Comparison of ENCODE assay signal across 8 mouse cellular contexts in genomic region chr5:31179301-31179765, GRCm38 (mm10). TPM values are rescaled to one million over a fixed set of nuclear protein-coding genes. Genes with fewer than 3 reads are reported as not detected.
DNase-seq lines count a peak whose midpoint lies in the region; ATAC-seq and TF ChIP-seq lines count a peak whose summit lies in the region.

No protein-coding gene starts in this region.

- peak; percentile 34; the same call in 1 of the 2 replicates for ATAC-seq in heart, embryonic 14.5 days (ENCODE audit: insufficient number of reproducible peaks, insufficient read depth, low FRiP score, low read depth)
- ATAC-seq in erythroid progenitor cell, adult 5-6 weeks (replicated peaks; ENCODE audit: low FRiP score, poor library complexity, severe bottlenecking): peak; percentile 58
- ATAC-seq in kidney, embryonic 14.5 days (ENCODE audit: low FRiP score, low TSS enrichment): peak; percentile 78
- ATAC-seq in megakaryocyte-erythroid progenitor cell, adult 5-6 weeks (replicated peaks; ENCODE audit: low FRiP score, low TSS enrichment, poor library complexity, severe bottlenecking): peak; percentile 55

- peak overlapping the region; percentile 79 for H3K9ac ChIP-seq in heart, embryonic 14.5 days (ENCODE audit: low read length)
- H3K9ac ChIP-seq in MEL (ENCODE audit: control insufficient read depth, low read depth, low read length, poor library complexity, severe bottlenecking): peak overlapping the region; percentile 83
- peak overlapping the region; percentile 69 for H3K9ac ChIP-seq in kidney, embryonic 14.5 days (ENCODE audit: low read depth, low read length)

- no peak for TF ChIP-seq EP300 in MEL (IDR thresholded peaks at IDR 0.05; ENCODE audit: low read depth in 1 of 2, low read length in 2 of 2)

- no peaks in the 10 kb centered on the region for H3K9me3 ChIP-seq in heart, embryonic 14.5 days (ENCODE audit: control insufficient read depth, low read length)
- no peaks in the 10 kb centered on the region for H3K9me3 ChIP-seq in MEL (replicated peaks; ENCODE audit: insufficient read depth, low read length)
- H3K9me3 ChIP-seq in kidney, embryonic 14.5 days (ENCODE audit: control insufficient read depth, low read length): no peaks in the 10 kb centered on the region

- no peaks in the 10 kb centered on the region for H3K27me3 ChIP-seq in heart, embryonic 14.5 days (ENCODE audit: control insufficient read depth, insufficient read depth, low read length)
- no peaks in the 10 kb centered on the region for H3K27me3 ChIP-seq in MEL (ENCODE audit: control insufficient read depth in 1 of 2, insufficient read depth in 2 of 2, low read length in 2 of 2)
- H3K27me3 ChIP-seq in kidney, embryonic 14.5 days (ENCODE audit: control insufficient read depth, insufficient read depth, low read length): no peaks in the 10 kb centered on the region

- H3K79me2 ChIP-seq in MEL (ENCODE audit: control insufficient read depth, insufficient read depth, low read length, poor library complexity): peaks cover 43% of the 10 kb centered on the region

- DNase-seq in heart, postnatal 10 days: no peak
- DNase-seq in MEL (ENCODE audit: low read depth, low spot score): peak; percentile 90
- DNase-seq in gastrocnemius, postnatal 36 days: no peak
- DNase-seq in layer of hippocampus, adult 8-10 months (ENCODE audit: low spot score in 2 of 2): no peak

- no peak for TF ChIP-seq CTCF in MEL (IDR thresholded peaks at IDR 0.05 in 2 of 3, conservative IDR thresholded peaks at IDR 0.05 in 1 of 3; ENCODE audit: control insufficient read depth in 1 of 3, insufficient read depth in 1 of 3, low read depth in 2 of 3, low read length in 3 of 3, poor library complexity in 1 of 3, severe bottlenecking in 1 of 3)

- no peak for TF ChIP-seq RAD21 in MEL (IDR thresholded peaks at IDR 0.05; ENCODE audit: low read depth, low read length)

- under 1% methylated on average over 25 of the region's 25 CpGs for WGBS in heart, embryonic 14.5 days
- WGBS in kidney, embryonic 14.5 days: under 1% methylated on average over 25 of the region's 25 CpGs

- peak; percentile 39 to 62; a peak in 2 of 4 replicates for TF ChIP-seq POLR2A in MEL (IDR thresholded peaks at IDR 0.05; ENCODE audit: control insufficient read depth in 1 of 2, insufficient read depth in 1 of 2, low read depth in 1 of 2, low read length in 2 of 2, poor library complexity in 1 of 2)

- peak overlapping the region; percentile 97 for H3K4me2 ChIP-seq in heart, embryonic 14.5 days (ENCODE audit: low read length)
- H3K4me2 ChIP-seq in kidney, embryonic 14.5 days (replicated peaks; ENCODE audit: low read depth, low read length): peak overlapping the region; percentile 96

- H3K36me3 ChIP-seq in heart, embryonic 14.5 days (ENCODE audit: control insufficient read depth, insufficient read depth, low read length): peaks cover 2% of the 10 kb centered on the region
- peaks cover 12 to 33% of the 10 kb centered on the region in 2 experiments for H3K36me3 ChIP-seq in MEL (ENCODE audit: control insufficient read depth in 1 of 2, insufficient read depth in 2 of 2, low read length in 2 of 2)
- H3K36me3 ChIP-seq in kidney, embryonic 14.5 days (ENCODE audit: control insufficient read depth, insufficient read depth, low read length): peaks cover 7% of the 10 kb centered on the region; the same call in 1 of the 2 replicates

- H3K27ac ChIP-seq in heart, embryonic 14.5 days (replicated peaks in 1 of 2; ENCODE audit: control insufficient read depth in 1 of 2, insufficient read depth in 1 of 2, low read depth in 2 of 2, low read length in 2 of 2): peak overlapping the region; percentile 93 to 98
- H3K27ac ChIP-seq in MEL (ENCODE audit: control insufficient read depth, low read depth, low read length): peak overlapping the region; percentile 96
- peak overlapping the region; percentile 95 for H3K27ac ChIP-seq in kidney, embryonic 14.5 days (ENCODE audit: low read depth, low read length)

- intact Hi-C loops in heart, postnatal 10 days (cut with DNase I): no loop called here
- intact Hi-C loops in gastrocnemius, postnatal 36 days (cut with DNase I): no loop called here

- H3K4me1 ChIP-seq in heart, embryonic 14.5 days (ENCODE audit: control insufficient read depth in 2 of 2, insufficient read depth in 2 of 2, low read length in 2 of 2): peaks cover 0 to 8% of the 10 kb centered on the region in 2 experiments; a peak in 2 of 4 replicates
- peaks cover 17 to 19% of the 10 kb centered on the region in 2 experiments for H3K4me1 ChIP-seq in MEL (ENCODE audit: control insufficient read depth in 1 of 2, insufficient read depth in 2 of 2, low read length in 2 of 2)
- peaks cover 4% of the 10 kb centered on the region; the same call in 1 of the 2 replicates for H3K4me1 ChIP-seq in kidney, embryonic 14.5 days (ENCODE audit: control insufficient read depth, insufficient read depth, low read length)

- H3K4me3 ChIP-seq in heart, embryonic 14.5 days (ENCODE audit: control insufficient read depth in 1 of 2, insufficient read depth in 1 of 2, low read depth in 1 of 2, low read length in 2 of 2): peak overlapping the region; percentile 74 to 82
- H3K4me3 ChIP-seq in MEL (ENCODE audit: control insufficient read depth in 1 of 2, insufficient read depth in 1 of 2, low read depth in 2 of 2, low read length in 2 of 2): peak overlapping the region; percentile 67 to 85
- peak overlapping the region; percentile 96 for H3K4me3 ChIP-seq in kidney, embryonic 14.5 days (ENCODE audit: low read length)

RNA-seq across cellular contexts. Expression of gene Gm29609, which starts 0.4 kb away (rescaled TPM):
- 1.1 and 2.0 TPM in 2 replicates for polyA plus RNA-seq in heart, embryonic 14.5 days (2014; fragmentation: Nextera tagmentation; extraction: Ambion mirVana)
- 1 to 10 TPM in 1 of 2 experiments, under 1 TPM in 1; 0.38 to 1.6 TPM for total RNA-seq in heart, postnatal 10 days (2021)
- 5.0 and 5.8 TPM in 2 replicates for total RNA-seq in MEL (2012; rRNA removed)
- 1 to 10 TPM in 1 of 2 experiments, not detected in 1; 6.4 TPM for polyA plus RNA-seq in MEL (2012; ENCODE audit: insufficient read depth in 1 of 2, insufficient read length in 2 of 2, low read depth in 1 of 2, low replicate concordance in 2 of 2, missing spikeins in 1 of 2)
- total RNA-seq in erythroid progenitor cell, adult 5-6 weeks (2015; ENCODE audit: low replicate concordance): 4.6 TPM in 1 of 2 replicates, not detected in the other
- not detected in 2 replicates for total RNA-seq in erythroid progenitor cell, adult 5-6 weeks (2017; ENCODE audit: low replicate concordance)
- 1.4 and 1.6 TPM in 2 replicates for polyA plus RNA-seq in kidney, embryonic 14.5 days (2014; fragmentation: Nextera tagmentation; extraction: Ambion mirVana)
- 1.1 and 1.4 TPM in 2 replicates for total RNA-seq in megakaryocyte-erythroid progenitor cell, adult 5-6 weeks (2014; fragmentation: Nextera tagmentation)
- total RNA-seq in megakaryocyte-erythroid progenitor cell, adult 5-6 weeks (2017): 1.3 TPM in 1 of 2 replicates, not detected in the other
- 1 to 10 TPM in 1 of 2 experiments, under 1 TPM in 1; 0.59 to 1.7 TPM for total RNA-seq in gastrocnemius, postnatal 36 days (2021)
- 1 to 10 TPM; 1.3 to 4.9 (median 3.1) TPM for total RNA-seq in layer of hippocampus, adult 8-10 months (2022)

RNA-seq across cellular contexts. Expression of gene Gtf3c2, which starts 0.6 kb away (rescaled TPM):
- 39.9 and 42.6 TPM in 2 replicates for polyA plus RNA-seq in heart, embryonic 14.5 days (2014; fragmentation: Nextera tagmentation; extraction: Ambion mirVana)
- 10 to 100 TPM; 45.1 to 48.3 TPM for total RNA-seq in heart, postnatal 10 days (2021)
- 46.7 and 50.9 TPM in 2 replicates for total RNA-seq in MEL (2012; rRNA removed)
- 100 to 1,000 TPM in 1 of 2 experiments, not detected in 1; 129 TPM for polyA plus RNA-seq in MEL (2012; ENCODE audit: insufficient read depth in 1 of 2, insufficient read length in 2 of 2, low read depth in 1 of 2, low replicate concordance in 2 of 2, missing spikeins in 1 of 2)
- 45.4 and 54.5 TPM in 2 replicates for total RNA-seq in erythroid progenitor cell, adult 5-6 weeks (2015; ENCODE audit: low replicate concordance)
- total RNA-seq in erythroid progenitor cell, adult 5-6 weeks (2017; ENCODE audit: low replicate concordance): 29.9 and 130 TPM in 2 replicates
- 51.6 and 85.6 TPM in 2 replicates for polyA plus RNA-seq in kidney, embryonic 14.5 days (2014; fragmentation: Nextera tagmentation; extraction: Ambion mirVana)
- total RNA-seq in megakaryocyte-erythroid progenitor cell, adult 5-6 weeks (2014; fragmentation: Nextera tagmentation): 112 and 159 TPM in 2 replicates
- total RNA-seq in megakaryocyte-erythroid progenitor cell, adult 5-6 weeks (2017): 76.4 and 80.2 TPM in 2 replicates
- total RNA-seq in gastrocnemius, postnatal 36 days (2021): 10 to 100 TPM; 17.8 to 20.8 TPM
- 10 to 100 TPM; 63.0 to 87.0 (median 67.8) TPM for total RNA-seq in layer of hippocampus, adult 8-10 months (2022)

RNA-seq across cellular contexts. Expression of gene Snx17, which starts 13.7 kb away (rescaled TPM):
- polyA plus RNA-seq in heart, embryonic 14.5 days (2014; fragmentation: Nextera tagmentation; extraction: Ambion mirVana): 118 and 120 TPM in 2 replicates
- total RNA-seq in heart, postnatal 10 days (2021): 10 to 100 TPM; 80.0 to 80.7 TPM
- total RNA-seq in MEL (2012; rRNA removed): 67.3 and 85.1 TPM in 2 replicates
- polyA plus RNA-seq in MEL (2012; ENCODE audit: insufficient read depth in 1 of 2, insufficient read length in 2 of 2, low read depth in 1 of 2, low replicate concordance in 2 of 2, missing spikeins in 1 of 2): 10 to 100 TPM in 1 of 2 experiments, not detected in 1; 85.6 TPM
- total RNA-seq in erythroid progenitor cell, adult 5-6 weeks (2015; ENCODE audit: low replicate concordance): 22.6 and 31.7 TPM in 2 replicates
- total RNA-seq in erythroid progenitor cell, adult 5-6 weeks (2017; ENCODE audit: low replicate concordance): 16.3 and 39.3 TPM in 2 replicates
- 110 and 133 TPM in 2 replicates for polyA plus RNA-seq in kidney, embryonic 14.5 days (2014; fragmentation: Nextera tagmentation; extraction: Ambion mirVana)
- 57.7 and 67.6 TPM in 2 replicates for total RNA-seq in megakaryocyte-erythroid progenitor cell, adult 5-6 weeks (2014; fragmentation: Nextera tagmentation)
- 38.9 and 48.5 TPM in 2 replicates for total RNA-seq in megakaryocyte-erythroid progenitor cell, adult 5-6 weeks (2017)
- 10 to 100 TPM; 28.1 to 29.7 TPM for total RNA-seq in gastrocnemius, postnatal 36 days (2021)
- total RNA-seq in layer of hippocampus, adult 8-10 months (2022): 10 to 100 TPM; 72.0 to 88.3 (median 81.7) TPM

RNA-seq across cellular contexts. Expression of gene Eif2b4, which starts 13.9 kb away (rescaled TPM):
- 50.7 and 52.5 TPM in 2 replicates for polyA plus RNA-seq in heart, embryonic 14.5 days (2014; fragmentation: Nextera tagmentation; extraction: Ambion mirVana)
- total RNA-seq in heart, postnatal 10 days (2021): 10 to 100 TPM; 44.8 to 45.2 TPM
- total RNA-seq in MEL (2012; rRNA removed): 126 and 151 TPM in 2 replicates
- 100 to 1,000 TPM in 1 of 2 experiments, not detected in 1; 282 TPM for polyA plus RNA-seq in MEL (2012; ENCODE audit: insufficient read depth in 1 of 2, insufficient read length in 2 of 2, low read depth in 1 of 2, low replicate concordance in 2 of 2, missing spikeins in 1 of 2)
- total RNA-seq in erythroid progenitor cell, adult 5-6 weeks (2015; ENCODE audit: low replicate concordance): 36.5 and 60.5 TPM in 2 replicates
- total RNA-seq in erythroid progenitor cell, adult 5-6 weeks (2017; ENCODE audit: low replicate concordance): 8.2 and 53.5 TPM in 2 replicates
- 60.1 and 67.3 TPM in 2 replicates for polyA plus RNA-seq in kidney, embryonic 14.5 days (2014; fragmentation: Nextera tagmentation; extraction: Ambion mirVana)
- 116 and 148 TPM in 2 replicates for total RNA-seq in megakaryocyte-erythroid progenitor cell, adult 5-6 weeks (2014; fragmentation: Nextera tagmentation)
- 40.0 and 59.0 TPM in 2 replicates for total RNA-seq in megakaryocyte-erythroid progenitor cell, adult 5-6 weeks (2017)
- total RNA-seq in gastrocnemius, postnatal 36 days (2021): 10 to 100 TPM; 44.1 to 52.9 TPM
- total RNA-seq in layer of hippocampus, adult 8-10 months (2022): 10 to 100 TPM; 34.9 to 45.0 (median 41.7) TPM

RNA-seq across cellular contexts. Expression of gene Zfp513, which starts 22.8 kb away (rescaled TPM):
- polyA plus RNA-seq in heart, embryonic 14.5 days (2014; fragmentation: Nextera tagmentation; extraction: Ambion mirVana): 3.3 and 4.3 TPM in 2 replicates
- total RNA-seq in heart, postnatal 10 days (2021): 10 to 100 TPM; 12.7 to 12.9 TPM
- total RNA-seq in MEL (2012; rRNA removed): 6.0 and 7.0 TPM in 2 replicates
- polyA plus RNA-seq in MEL (2012; ENCODE audit: insufficient read depth in 1 of 2, insufficient read length in 2 of 2, low read depth in 1 of 2, low replicate concordance in 2 of 2, missing spikeins in 1 of 2): 10 to 100 TPM in 1 of 2 experiments, not detected in 1; 15.2 TPM
- total RNA-seq in erythroid progenitor cell, adult 5-6 weeks (2015; ENCODE audit: low replicate concordance): 6.8 and 9.2 TPM in 2 replicates
- total RNA-seq in erythroid progenitor cell, adult 5-6 weeks (2017; ENCODE audit: low replicate concordance): 10.8 and 15.4 TPM in 2 replicates
- 6.7 and 9.0 TPM in 2 replicates for polyA plus RNA-seq in kidney, embryonic 14.5 days (2014; fragmentation: Nextera tagmentation; extraction: Ambion mirVana)
- total RNA-seq in megakaryocyte-erythroid progenitor cell, adult 5-6 weeks (2014; fragmentation: Nextera tagmentation): 5.3 and 5.5 TPM in 2 replicates
- total RNA-seq in megakaryocyte-erythroid progenitor cell, adult 5-6 weeks (2017): 3.2 and 5.6 TPM in 2 replicates
- 1 to 10 TPM; 5.1 to 5.8 TPM for total RNA-seq in gastrocnemius, postnatal 36 days (2021)
- 10 to 100 TPM; 26.0 to 31.9 (median 30.4) TPM for total RNA-seq in layer of hippocampus, adult 8-10 months (2022)
